Mouse (Mus musculus) hindbrain, embryonic 10.5 days (tissue): ENCODE data around the gene D8Ertd738e. TPM values are rescaled to one million over a fixed set of nuclear protein-coding genes. Genes with fewer than 3 reads are reported as not detected.
A peak's percentile ranks its signal among the peaks of the same experiment; 100 is the strongest.

Source experiments
- DNase-seq: peaks from one replicate; pipeline ENCODE4 v3.0.0-alpha.2; 2017; ENCODE audit warnings: low spot score
- H3K27ac ChIP-seq: fragments of 300-500 bp; sonication (generic); 2 replicates; pipeline ENCODE4 v1.5.1; 2016; ENCODE audit warnings: mild to moderate bottlenecking, moderate library complexity
- H3K27me3 ChIP-seq: fragments of 300-500 bp; sonication (generic); 2 replicates; pipeline ENCODE4 v1.6.1; 2016; ENCODE audit warnings: mild to moderate bottlenecking; ENCODE audit not compliant: poor library complexity, insufficient read depth, severe bottlenecking
- H3K36me3 ChIP-seq: fragments of 300-500 bp; sonication (generic); 2 replicates; pipeline ENCODE4 v1.6.1; 2016; ENCODE audit warnings: mild to moderate bottlenecking, moderate library complexity
- H3K4me1 ChIP-seq: fragments of 300-500 bp; sonication (generic); replicated peaks from 2 replicates; pipeline ENCODE4 v1.6.1; 2016; ENCODE audit warnings: mild to moderate bottlenecking
- H3K4me3 ChIP-seq: fragments of 300-500 bp; sonication (generic); 2 replicates; pipeline ENCODE4 v1.5.1; 2016; ENCODE audit warnings: mild to moderate bottlenecking, moderate library complexity
- H3K9me3 ChIP-seq: fragments of 300-500 bp; sonication (generic); 2 replicates; pipeline ENCODE4 v1.6.1; 2016; ENCODE audit warnings: mild to moderate bottlenecking, moderate library complexity
- WGBS: fragments of 180-500 bp; shearing (Covaris S2); methylation state at CpG from one replicate; pipeline ENCODE4 v1.1.7; 2016; 5-methylcytosine and 5-hydroxymethylcytosine counted together
- polyA plus RNA-seq: library from polyadenylated mRNA; unstranded; fragments of >200 nt; fragmentation: Nextera tagmentation; extraction: Ambion mirVana; gene quantifications from 2 replicates; pipeline ENCODE4 v1.2.1, GENCODE M21; 2016

The D8Ertd738e gene
- polyA plus RNA-seq, 1 experiment from 2014 or later, result 386 TPM

DNA sequence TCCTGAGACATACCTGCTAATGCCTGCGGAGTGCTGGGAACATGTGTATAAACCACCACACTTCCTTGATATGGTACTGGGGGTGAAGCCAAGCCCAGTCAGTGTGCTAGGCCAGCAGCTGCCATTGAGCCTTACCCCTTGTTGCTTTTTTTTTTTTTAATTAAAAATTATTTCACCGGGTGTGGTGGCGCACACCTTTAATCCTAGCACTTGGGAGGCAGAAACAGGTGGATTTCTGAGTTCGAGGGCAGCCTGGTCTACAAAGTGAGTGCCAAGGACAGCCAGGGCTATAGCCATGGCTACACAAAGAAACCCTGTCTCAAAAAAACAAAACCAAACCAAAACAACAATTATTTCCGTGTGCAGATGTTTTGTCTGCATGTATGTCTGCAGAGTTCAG lies 44.4 kb downstream of the D8Ertd738e start:
- H3K9me3 ChIP-seq, result no peaks in the 10 kb centered on the region
- H3K27me3 ChIP-seq, result peaks cover 26% of the 10 kb centered on the region
- 93% methylated on average over 5 of the region's 5 CpGs for WGBS
- H3K4me1 ChIP-seq, result peaks cover 67% of the 10 kb centered on the region
- DNase-seq, result no peak
- H3K4me3 ChIP-seq, result no peak overlapping the region
- no peak overlapping the region for H3K27ac ChIP-seq
- peaks cover 17% of the 10 kb centered on the region for H3K36me3 ChIP-seq

DNA sequence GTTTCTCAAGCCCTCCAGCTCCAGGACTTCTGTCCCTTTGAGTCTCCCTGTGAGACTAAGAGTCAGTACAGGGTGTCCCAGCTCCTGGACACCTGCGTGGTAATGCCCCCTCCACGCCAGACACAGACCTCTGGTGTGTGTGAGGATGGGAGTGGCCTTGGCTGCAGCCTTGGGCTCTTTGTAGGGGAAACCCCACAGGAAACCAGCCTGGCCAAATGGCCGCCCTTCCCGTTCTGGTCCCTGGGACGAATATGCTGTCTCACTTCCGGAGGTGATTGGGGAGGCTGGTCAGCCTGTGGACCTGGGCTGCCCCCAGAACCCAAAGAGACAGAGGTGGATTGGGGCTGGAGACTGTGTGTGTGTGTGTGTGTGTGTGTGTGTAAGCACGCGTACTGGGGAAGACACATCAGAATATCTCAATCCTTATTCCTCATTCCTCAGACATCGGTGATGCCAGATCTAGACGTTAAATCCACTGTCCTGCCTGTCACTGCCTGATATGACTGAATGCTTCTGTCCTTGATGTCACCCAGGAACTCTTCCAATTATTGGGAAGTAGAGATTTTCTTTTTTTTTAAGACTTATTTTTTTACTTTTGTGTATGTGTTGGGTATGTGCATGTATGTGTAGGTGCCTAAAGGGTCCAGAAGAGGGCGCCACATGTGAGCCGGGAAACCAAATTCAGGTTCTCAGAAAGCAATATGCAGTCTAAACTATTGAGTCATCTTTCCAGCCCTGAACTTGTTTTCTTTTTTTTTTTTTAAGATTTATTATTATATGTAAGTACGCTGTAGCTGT lies 45.3 kb downstream of the D8Ertd738e start:
- WGBS, result 57% methylated on average over 13 of the region's 13 CpGs
- DNase-seq, result peak; percentile 42
- peaks cover 68% of the 10 kb centered on the region for H3K4me1 ChIP-seq

DNA sequence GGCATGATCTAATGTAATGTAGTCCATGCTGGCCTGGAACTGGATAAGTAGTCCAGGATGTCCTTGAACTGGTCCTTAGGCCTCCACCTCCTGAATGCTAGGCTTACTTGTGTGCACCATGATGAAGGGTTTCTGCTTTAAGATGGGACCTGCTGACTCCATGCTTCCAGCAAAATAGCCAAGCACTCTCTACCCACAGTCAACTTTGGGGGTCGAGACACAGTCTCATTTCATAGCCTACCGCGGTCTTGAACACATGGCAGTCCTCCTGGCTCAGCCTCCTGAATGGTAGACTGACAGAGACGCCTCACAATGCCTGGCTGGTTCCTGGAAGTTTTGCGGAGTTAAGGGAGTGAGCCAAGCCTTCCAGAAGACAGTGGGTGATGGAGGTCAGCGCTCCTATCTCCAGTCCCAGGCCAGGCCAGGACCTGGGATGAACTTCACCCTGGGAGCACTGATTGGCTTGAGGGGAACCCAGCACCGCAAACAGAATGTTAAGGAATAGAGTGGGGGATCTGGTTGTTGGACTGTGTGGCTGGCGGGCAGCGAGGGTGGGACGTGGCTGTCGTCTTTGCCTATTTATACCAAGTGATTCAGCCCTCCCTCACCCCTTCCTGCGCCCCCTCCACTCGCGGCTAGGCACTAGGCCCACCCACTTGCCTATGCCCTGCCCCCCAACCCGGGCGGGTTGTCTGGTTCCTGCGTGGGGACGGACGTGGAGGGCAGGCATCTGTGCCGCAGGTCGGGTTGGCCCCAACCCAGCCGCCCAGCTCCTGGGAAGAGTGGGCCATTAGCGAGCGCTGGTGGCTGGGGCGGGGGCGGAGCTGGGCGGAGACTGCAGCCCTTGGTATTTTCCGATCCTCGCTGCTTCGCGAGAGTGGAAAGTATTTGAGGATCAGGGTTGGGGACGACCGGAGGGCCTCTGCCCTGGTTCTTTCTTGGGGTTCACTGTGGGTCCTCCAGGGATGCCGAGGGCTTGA lies 46.3 kb downstream of the D8Ertd738e start:
- peaks cover 68% of the 10 kb centered on the region for H3K4me1 ChIP-seq
- H3K36me3 ChIP-seq, result no peaks in the 10 kb centered on the region
- DNase-seq, result peak; percentile 68
- peak overlapping the region; percentile 65 for H3K4me3 ChIP-seq
- H3K9me3 ChIP-seq, result no peaks in the 10 kb centered on the region
- H3K27ac ChIP-seq, result peak overlapping the region; percentile 83
- WGBS, result 11% methylated on average over 34 of the region's 34 CpGs
- H3K27me3 ChIP-seq, result peaks cover 33% of the 10 kb centered on the region

More for the DNA sequence above, 45.3 kb downstream of the D8Ertd738e start:
- no peaks in the 10 kb centered on the region for H3K9me3 ChIP-seq
- H3K36me3 ChIP-seq, result peaks cover 8% of the 10 kb centered on the region
- H3K27me3 ChIP-seq, result peaks cover 33% of the 10 kb centered on the region
- H3K27ac ChIP-seq, result peak overlapping the region; percentile 83
- H3K4me3 ChIP-seq, result peak overlapping the region; percentile 65

DNA sequence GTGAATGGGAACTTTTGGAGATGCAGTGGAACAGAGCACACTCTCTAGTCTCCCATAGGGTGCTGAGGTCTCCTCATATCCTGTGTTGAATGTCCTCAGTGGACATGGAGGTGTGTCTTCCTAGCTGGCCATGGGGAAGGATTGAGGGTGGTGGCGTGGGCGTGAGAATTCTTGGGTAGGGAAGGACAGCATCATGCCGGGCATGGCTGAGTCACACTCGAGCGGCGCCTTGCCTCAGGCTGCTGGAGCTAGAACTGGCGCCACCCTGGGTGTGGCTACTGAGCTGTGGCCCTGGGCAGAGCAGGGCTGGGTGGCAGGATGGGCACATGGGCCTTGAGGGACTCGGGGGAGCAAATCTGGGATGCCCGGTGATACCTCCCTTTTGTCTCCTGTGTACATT lies 47.1 kb downstream of the D8Ertd738e start:
- Histone ChIP-seq H3K27ac (peak overlapping the region; percentile 23; the same call in 1 of the 2 replicates), H3K36me3 (no peaks in the 10 kb centered on the region), H3K27me3 (peaks cover 33% of the 10 kb centered on the region), H3K4me3 (peak overlapping the region; percentile 65), H3K4me1 (peaks cover 68% of the 10 kb centered on the region), H3K9me3 (no peaks in the 10 kb centered on the region)
- DNase-seq, result no peak
- WGBS, result 88% methylated on average over 9 of the region's 9 CpGs

DNA sequence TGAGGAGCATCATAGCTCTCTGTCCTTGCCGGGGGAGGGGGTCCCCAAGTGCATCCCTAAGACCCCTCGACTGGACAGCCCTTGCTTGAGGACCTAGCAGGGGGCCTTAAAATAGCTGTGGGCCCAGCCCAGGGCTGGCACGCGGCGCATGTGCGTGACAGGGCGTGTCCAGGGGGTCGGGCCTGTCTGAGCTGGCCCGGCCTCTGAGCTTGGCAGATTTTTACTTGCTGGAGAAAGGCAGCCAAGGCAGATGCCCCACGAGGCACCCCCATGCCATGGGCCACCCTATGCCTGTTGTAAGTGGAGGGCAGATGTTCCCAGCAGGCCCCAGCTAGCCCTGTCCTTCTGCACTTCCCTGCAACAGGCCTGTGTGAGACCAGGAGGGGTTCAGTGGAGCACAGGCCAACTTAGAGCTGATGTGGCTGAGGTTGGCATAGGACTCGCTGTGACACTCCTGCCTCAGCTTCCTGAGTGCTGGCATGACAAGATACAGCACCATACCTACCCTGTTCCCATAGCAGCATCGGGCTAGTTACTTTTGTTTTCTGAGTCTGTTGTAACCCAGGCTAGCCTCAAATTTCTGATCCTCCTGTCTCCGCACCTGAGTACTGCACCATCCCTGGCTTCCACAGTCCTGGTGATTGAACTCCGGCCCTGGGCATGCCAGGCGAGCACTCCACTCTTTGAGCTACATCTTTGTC lies 47.8 kb downstream of the D8Ertd738e start:
- H3K27me3 ChIP-seq, result peaks cover 33% of the 10 kb centered on the region
- no peaks in the 10 kb centered on the region for H3K9me3 ChIP-seq
- no peaks in the 10 kb centered on the region for H3K36me3 ChIP-seq
- H3K27ac ChIP-seq, result peak overlapping the region; percentile 93
- DNase-seq, result peak; percentile 29
- WGBS, result 68% methylated on average over 15 of the region's 15 CpGs
- peaks cover 71% of the 10 kb centered on the region for H3K4me1 ChIP-seq
- H3K4me3 ChIP-seq, result peak overlapping the region; percentile 65

DNA sequence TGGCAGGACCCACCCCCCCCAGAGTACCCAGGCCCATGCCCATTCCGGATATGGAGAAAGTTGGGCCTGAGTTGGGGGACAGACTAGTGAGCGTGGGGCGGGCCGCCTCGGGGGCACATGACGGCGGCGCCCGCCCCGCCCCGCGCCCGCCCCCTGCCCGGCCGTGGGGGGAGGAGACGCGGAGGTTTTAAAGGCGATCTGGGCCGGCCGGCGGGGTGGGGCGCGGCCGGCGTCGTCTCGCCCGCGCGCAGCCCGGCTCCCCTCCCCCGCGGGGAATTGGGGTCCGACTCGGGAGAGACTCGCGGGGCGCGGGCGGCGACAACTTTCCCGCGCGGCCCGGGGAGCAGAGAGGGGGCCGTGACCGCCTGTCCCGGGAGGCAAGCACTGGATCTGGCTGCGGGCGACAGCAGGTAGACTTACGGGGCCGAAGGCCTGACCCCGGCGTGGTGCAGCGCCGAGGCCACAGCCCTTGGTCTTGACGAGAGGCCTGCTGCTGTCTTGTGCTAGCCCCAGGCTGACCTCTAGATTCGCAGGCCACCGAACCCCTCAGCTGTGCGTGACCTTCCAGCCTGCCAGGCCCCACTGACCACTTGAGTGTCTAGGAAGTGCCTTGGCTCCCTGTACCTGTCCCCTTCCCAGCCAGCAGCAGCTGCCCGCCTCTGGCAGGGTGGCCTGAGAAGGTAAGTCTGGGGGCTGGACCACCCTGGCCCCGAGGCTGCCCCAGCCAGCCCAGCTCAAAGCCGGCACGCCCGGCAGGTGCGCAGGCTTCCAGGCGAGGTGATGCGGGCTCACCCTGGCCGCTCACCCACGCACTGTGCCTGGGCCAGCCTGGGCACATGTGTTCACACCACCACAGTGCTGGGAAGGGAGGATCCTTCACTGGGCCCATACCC lies 48.6 kb downstream of the D8Ertd738e start:
- Histone ChIP-seq H3K27me3 (peaks cover 33% of the 10 kb centered on the region), H3K27ac (peak overlapping the region; percentile 93), H3K4me3 (peak overlapping the region; percentile 65), H3K9me3 (no peaks in the 10 kb centered on the region), H3K36me3 (no peaks in the 10 kb centered on the region), H3K4me1 (peaks cover 71% of the 10 kb centered on the region)
- WGBS, result 5% methylated on average over 70 of the region's 70 CpGs
- DNase-seq, result peak; percentile 50

DNA sequence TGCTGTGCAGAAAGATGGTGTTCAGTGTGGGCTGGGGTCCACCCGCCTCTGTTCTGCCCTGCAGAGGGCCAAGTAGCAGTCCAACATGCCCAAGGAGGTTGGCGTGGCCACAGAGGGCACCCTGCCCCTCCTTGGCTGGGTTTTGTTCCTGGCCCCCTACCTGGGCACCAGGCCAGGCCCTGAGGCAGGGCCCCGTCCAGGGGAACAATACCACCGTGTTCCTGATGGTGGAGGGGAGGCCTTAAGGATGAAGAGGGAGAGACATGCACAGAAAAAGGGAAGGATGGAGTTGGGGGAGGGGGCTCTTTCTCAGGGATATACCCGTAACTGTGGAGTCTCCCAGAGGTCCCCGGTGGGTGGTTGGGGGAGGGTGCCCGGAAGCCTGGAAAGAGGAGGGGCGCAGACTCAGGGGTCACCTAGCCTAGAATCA lies 49.4 kb downstream of the D8Ertd738e start:
- peak overlapping the region; percentile 93 for H3K27ac ChIP-seq
- DNase-seq, result no peak
- H3K9me3 ChIP-seq, result no peaks in the 10 kb centered on the region
- peak overlapping the region; percentile 65 for H3K4me3 ChIP-seq
- WGBS, result 20% methylated on average over 8 of the region's 8 CpGs
- peaks cover 33% of the 10 kb centered on the region for H3K27me3 ChIP-seq
- H3K4me1 ChIP-seq, result peaks cover 71% of the 10 kb centered on the region
- no peaks in the 10 kb centered on the region for H3K36me3 ChIP-seq

DNA sequence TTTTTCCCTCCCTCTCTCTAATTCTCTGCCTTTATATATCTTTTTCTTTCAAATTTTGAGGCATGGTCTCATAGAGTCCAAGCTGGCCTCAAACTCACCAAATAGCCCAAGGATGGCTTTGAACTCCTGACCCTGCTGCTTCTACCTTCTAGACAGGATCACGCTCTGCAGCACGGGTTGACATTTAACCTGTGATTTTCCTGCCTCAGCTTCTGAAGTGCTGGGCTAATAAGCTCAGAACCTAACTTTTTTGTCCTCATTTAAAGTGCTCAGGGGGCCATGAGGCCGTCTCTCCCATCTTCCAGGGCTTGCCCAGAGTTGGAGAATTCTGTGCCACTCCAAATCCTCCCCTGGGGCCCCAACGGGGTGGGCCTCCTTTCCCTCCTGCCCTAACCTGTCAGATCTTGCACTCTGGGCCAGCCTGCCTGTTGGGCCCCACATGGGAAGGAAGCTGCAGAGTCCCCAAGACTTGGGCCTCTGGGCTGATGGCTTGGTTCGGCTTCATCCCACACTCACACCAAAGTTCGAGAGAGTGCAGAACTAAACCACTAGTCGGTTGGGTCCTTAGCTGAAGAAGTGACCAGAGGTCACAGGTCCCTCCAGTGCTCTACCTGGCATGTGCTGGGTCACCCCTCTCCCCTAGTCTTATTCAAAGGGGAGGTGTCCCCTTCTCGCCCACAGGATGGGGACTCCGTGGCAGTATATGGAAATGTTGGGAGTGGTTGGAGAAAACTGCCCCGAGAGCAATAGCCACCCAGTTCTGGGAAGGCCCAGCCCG lies 50.0 kb downstream of the D8Ertd738e start:
- Histone ChIP-seq H3K27ac (peak overlapping the region; percentile 93), H3K9me3 (no peaks in the 10 kb centered on the region), H3K4me3 (peak overlapping the region; percentile 65; the same call in 1 of the 2 replicates), H3K36me3 (no peaks in the 10 kb centered on the region), H3K27me3 (peaks cover 33% of the 10 kb centered on the region), H3K4me1 (peaks cover 71% of the 10 kb centered on the region)
- WGBS, result 57% methylated on average over 11 of the region's 11 CpGs
- DNase-seq, result no peak

DNA sequence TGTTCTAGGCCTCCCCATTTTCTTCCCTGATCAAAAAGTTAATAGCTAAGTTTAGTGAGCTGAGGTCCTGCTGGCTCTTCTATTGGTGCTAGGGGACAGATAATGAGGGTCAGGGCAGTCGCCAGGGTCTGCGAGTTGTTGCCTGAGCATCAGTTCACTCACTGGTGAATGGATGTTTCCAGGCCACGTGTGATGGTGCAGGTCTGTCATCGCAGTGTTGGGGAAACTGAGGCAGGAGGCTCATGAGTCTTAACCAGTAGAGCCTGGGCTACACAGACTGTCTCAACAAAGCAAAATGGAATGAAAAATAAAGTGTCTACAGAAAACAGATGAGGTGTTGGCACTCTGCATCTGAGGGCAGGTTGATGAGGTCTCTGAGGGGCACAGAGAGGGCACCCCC lies 50.6 kb downstream of the D8Ertd738e start:
- Histone ChIP-seq H3K27ac (peak overlapping the region; percentile 93), H3K9me3 (no peaks in the 10 kb centered on the region), H3K36me3 (no peaks in the 10 kb centered on the region), H3K4me3 (peak overlapping the region; percentile 64), H3K27me3 (peaks cover 33% of the 10 kb centered on the region), H3K4me1 (peaks cover 68% of the 10 kb centered on the region)
- 21% methylated on average over 4 of the region's 4 CpGs for WGBS
- DNase-seq, result no peak

DNA sequence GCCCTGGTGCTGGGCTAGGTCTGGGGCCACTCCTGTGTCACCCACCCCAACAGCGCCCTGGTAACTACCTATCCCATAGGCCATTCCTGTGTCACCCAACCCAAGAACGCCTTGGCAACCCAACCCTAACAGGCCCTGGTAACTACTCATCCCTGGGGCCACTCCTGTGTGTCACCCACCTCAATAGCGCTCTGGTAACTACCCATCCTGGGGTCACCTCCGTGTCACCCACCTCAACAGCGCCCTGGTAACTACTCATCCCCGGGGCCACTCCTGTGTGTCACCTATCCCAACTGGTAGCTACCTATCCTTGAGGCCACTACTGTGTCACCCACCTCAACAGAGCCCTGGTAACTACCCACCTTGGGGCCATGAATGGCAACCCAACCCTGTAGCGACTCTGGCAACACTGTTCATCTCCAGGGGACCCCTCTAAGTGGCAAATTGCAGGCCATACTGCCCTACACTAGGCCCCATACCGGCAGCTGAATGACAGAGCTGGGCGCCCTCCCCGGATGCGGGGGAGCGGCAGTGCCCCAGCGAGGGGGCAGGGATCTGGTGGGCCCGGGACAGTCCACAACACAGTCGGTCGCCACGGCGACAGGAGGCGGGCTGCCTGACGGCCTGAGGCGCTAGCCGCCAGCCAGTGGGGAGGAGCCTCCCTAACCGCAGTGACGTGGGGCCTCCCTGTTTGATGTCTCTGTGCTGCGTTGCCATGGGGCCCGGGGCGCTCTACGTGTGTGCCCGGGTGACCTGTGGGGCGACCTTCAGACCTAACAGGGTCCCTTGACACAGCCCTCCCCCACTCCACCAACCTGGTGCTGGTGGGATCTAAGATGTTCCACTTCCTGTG lies 51.4 kb downstream of the D8Ertd738e start:
- 2% methylated on average over 30 of the region's 30 CpGs for WGBS
- Histone ChIP-seq H3K9me3 (no peaks in the 10 kb centered on the region), H3K36me3 (no peaks in the 10 kb centered on the region), H3K27me3 (peaks cover 37% of the 10 kb centered on the region), H3K4me3 (peak overlapping the region; percentile 64), H3K27ac (peak overlapping the region; percentile 93), H3K4me1 (peaks cover 62% of the 10 kb centered on the region)
- DNase-seq, result peak; percentile 95
